Comparison of ENCODE assay signal across 26 mouse cellular contexts in genomic region chr8:113809929-113810328, GRCm38 (mm10). TPM values are rescaled to one million over a fixed set of nuclear protein-coding genes. Genes with fewer than 3 reads are reported as not detected.
DNase-seq lines count a peak whose midpoint lies in the region; ATAC-seq and TF ChIP-seq lines count a peak whose summit lies in the region.
"Had no signal": no experiment of that assay in that cellular context is flagged by ENCODE, and none has a peak within 500 bp of the region (broad histone marks: within the 10 kb centered on the region; RNA-seq: fewer than 3 reads in every experiment).

No protein-coding gene starts in this region.

- no peaks in the 10 kb centered on the region for H3K36me3 ChIP-seq in hindbrain, postnatal 0 days (ENCODE audit: insufficient read depth, low read length)
- no peaks in the 10 kb centered on the region for H3K36me3 ChIP-seq in hindbrain, embryonic 16.5 days (ENCODE audit: control insufficient read depth, insufficient read depth, low read length)
- no peaks in the 10 kb centered on the region for H3K36me3 ChIP-seq in limb, embryonic 11.5 days (ENCODE audit: control insufficient read depth, insufficient read depth, low read length)
- H3K36me3 ChIP-seq in limb, embryonic 10.5 days, result no peaks in the 10 kb centered on the region
- H3K36me3 ChIP-seq in ES-E14 (ENCODE audit: control insufficient read depth, insufficient read depth, low read length, poor library complexity, severe bottlenecking), result no peaks in the 10 kb centered on the region
- H3K36me3 ChIP-seq: forebrain, embryonic 10.5 days; heart, embryonic 15.5 days; limb, embryonic 12.5 days; midbrain, embryonic 15.5 days had no signal

- ATAC-seq in hindbrain, postnatal 0 days, result no peak
- ATAC-seq in hindbrain, embryonic 16.5 days, result no peak
- no peak for ATAC-seq in limb, embryonic 11.5 days (ENCODE audit: insufficient number of reproducible peaks, low FRiP score, low TSS enrichment, low read depth)
- ATAC-seq: CD4-positive, CD25-positive, alpha-beta regulatory T cell, adult 4 months; liver, postnatal 0 days; midbrain, embryonic 15.5 days had no signal

- in situ Hi-C loops in ES-E14 (cut with MboI; ENCODE audit: low sequenced_read_pairs in 2 of 2, unreplicated experiment in 2 of 2), result no loop called here

- H3K9ac ChIP-seq in hindbrain, postnatal 0 days (replicated peaks; ENCODE audit: low read length), result no peak overlapping the region
- H3K9ac ChIP-seq in hindbrain, embryonic 16.5 days (ENCODE audit: low read depth, low read length), result no peak overlapping the region
- H3K9ac ChIP-seq in limb, embryonic 11.5 days (ENCODE audit: low read length), result no peak overlapping the region
- no peak overlapping the region for H3K9ac ChIP-seq in ES-E14 (ENCODE audit: insufficient read depth, low read depth, low read length, poor library complexity, severe bottlenecking)
- H3K9ac ChIP-seq: heart, embryonic 15.5 days; limb, embryonic 12.5 days; liver, postnatal 0 days; midbrain, embryonic 15.5 days had no signal

- H3K9me3 ChIP-seq in hindbrain, postnatal 0 days (ENCODE audit: low read length), result no peaks in the 10 kb centered on the region
- H3K9me3 ChIP-seq in hindbrain, embryonic 16.5 days (ENCODE audit: control insufficient read depth, low read length), result no peaks in the 10 kb centered on the region
- no peaks in the 10 kb centered on the region for H3K9me3 ChIP-seq in limb, embryonic 11.5 days (ENCODE audit: control insufficient read depth, low read length)
- no peaks in the 10 kb centered on the region for H3K9me3 ChIP-seq in limb, embryonic 10.5 days (replicated peaks)
- no peaks in the 10 kb centered on the region for H3K9me3 ChIP-seq in ES-E14 (ENCODE audit: control insufficient read depth, insufficient read depth, low read depth, low read length)
- H3K9me3 ChIP-seq: heart, embryonic 15.5 days; limb, embryonic 12.5 days; midbrain, embryonic 15.5 days had no signal

- H3K27me3 ChIP-seq in hindbrain, postnatal 0 days (ENCODE audit: insufficient read depth, low read length), result no peaks in the 10 kb centered on the region
- no peaks in the 10 kb centered on the region for H3K27me3 ChIP-seq in hindbrain, embryonic 16.5 days (replicated peaks; ENCODE audit: control insufficient read depth, insufficient read depth, low read length)
- H3K27me3 ChIP-seq in limb, embryonic 11.5 days (ENCODE audit: control insufficient read depth, insufficient read depth, low read length), result no peaks in the 10 kb centered on the region
- no peaks in the 10 kb centered on the region for H3K27me3 ChIP-seq in limb, embryonic 10.5 days (ENCODE audit: low read depth, poor library complexity, severe bottlenecking)
- H3K27me3 ChIP-seq: heart, embryonic 15.5 days; limb, embryonic 12.5 days; megakaryocyte, embryonic 14.5 days; midbrain, embryonic 15.5 days had no signal

- no peaks in the 10 kb centered on the region for H3K4me1 ChIP-seq in hindbrain, postnatal 0 days (ENCODE audit: insufficient read depth, low read length)
- H3K4me1 ChIP-seq in hindbrain, embryonic 16.5 days (ENCODE audit: control insufficient read depth, insufficient read depth, low read depth, low read length), result no peaks in the 10 kb centered on the region
- H3K4me1 ChIP-seq in limb, embryonic 11.5 days (ENCODE audit: control insufficient read depth, insufficient read depth, low read length), result no peaks in the 10 kb centered on the region
- H3K4me1 ChIP-seq in limb, embryonic 10.5 days, result peaks cover 9% of the 10 kb centered on the region
- no peaks in the 10 kb centered on the region for H3K4me1 ChIP-seq in ES-E14 (ENCODE audit: control insufficient read depth in 2 of 2, insufficient read depth in 2 of 2, low read length in 2 of 2, poor library complexity in 1 of 2)
- H3K4me1 ChIP-seq: megakaryocyte, embryonic 14.5 days; midbrain, embryonic 15.5 days had no signal

- no peak overlapping the region for H3K27ac ChIP-seq in hindbrain, postnatal 0 days
- H3K27ac ChIP-seq in hindbrain, embryonic 16.5 days (ENCODE audit: low read depth, low read length), result no peak overlapping the region
- no peak overlapping the region for H3K27ac ChIP-seq in limb, embryonic 11.5 days (replicated peaks; ENCODE audit: low read depth, low read length)
- no peak overlapping the region for H3K27ac ChIP-seq in limb, embryonic 10.5 days
- H3K27ac ChIP-seq in ES-E14 (ENCODE audit: insufficient read depth, low read depth, low read length, poor library complexity, severe bottlenecking), result no peak overlapping the region
- H3K27ac ChIP-seq: forebrain, embryonic 10.5 days; heart, embryonic 15.5 days; limb, embryonic 12.5 days; midbrain, embryonic 15.5 days had no signal

- DNase-seq in embryo, embryonic 10 days (ENCODE audit: low spot score), result peak; percentile 2
- DNase-seq in embryo, embryonic 9.5 days (ENCODE audit: extremely low spot score), result no peak
- peak; percentile 2 for DNase-seq in hindbrain, postnatal 0 days (ENCODE audit: low spot score)
- peak; percentile 19 for DNase-seq in limb, embryonic 11.5 days (ENCODE audit: low spot score)
- DNase-seq in limb, embryonic 10.5 days (ENCODE audit: low spot score), result no peak
- DNase-seq in ES-E14 (ENCODE audit: low read depth, low spot score) (no peak), adipocyte (ENCODE audit: low spot score) (no peak)
- DNase-seq: adrenal gland, postnatal 36 days; cerebellum, adult 11 months; cerebellum, postnatal 14 days; gastrocnemius, postnatal 36 days; heart, postnatal 36 days; kidney, adult 18-20 months; liver, postnatal 0 days; right cerebral cortex, postnatal 4 days; thymus, postnatal 14 days had no signal

- 58% methylated on average over 5 of the region's 5 CpGs for WGBS in hindbrain, postnatal 0 days
- WGBS in hindbrain, embryonic 16.5 days, result 64% methylated on average over 5 of the region's 5 CpGs
- WGBS in limb, embryonic 11.5 days, result 73% methylated on average over 5 of the region's 5 CpGs
- WGBS in limb, embryonic 10.5 days, result 71% methylated on average over 5 of the region's 5 CpGs

- no peak overlapping the region for H3K4me2 ChIP-seq in hindbrain, postnatal 0 days (ENCODE audit: low read depth, low read length)
- no peak overlapping the region for H3K4me2 ChIP-seq in hindbrain, embryonic 16.5 days (ENCODE audit: low read length)
- H3K4me2 ChIP-seq in limb, embryonic 11.5 days (ENCODE audit: low read depth, severe bottlenecking), result no peak overlapping the region
- H3K4me2 ChIP-seq: heart, embryonic 15.5 days; limb, embryonic 12.5 days; liver, embryonic 11.5 days; midbrain, embryonic 15.5 days had no signal

- H3K4me3 ChIP-seq in hindbrain, postnatal 0 days (ENCODE audit: low read length), result no peak overlapping the region
- H3K4me3 ChIP-seq in hindbrain, embryonic 16.5 days (ENCODE audit: low read length), result no peak overlapping the region
- H3K4me3 ChIP-seq in limb, embryonic 11.5 days (ENCODE audit: low read depth, low read length), result no peak overlapping the region
- H3K4me3 ChIP-seq in limb, embryonic 10.5 days, result no peak overlapping the region
- H3K4me3 ChIP-seq in ES-E14 (ENCODE audit: insufficient read depth in 1 of 2, low read depth in 1 of 2, low read length in 2 of 2, poor library complexity in 1 of 2, severe bottlenecking in 1 of 2), result no peak overlapping the region
- H3K4me3 ChIP-seq: forebrain, embryonic 10.5 days; heart, embryonic 15.5 days; limb, embryonic 12.5 days; megakaryocyte, embryonic 14.5 days; midbrain, embryonic 15.5 days had no signal

- no peak for TF ChIP-seq CTCF in hindbrain, postnatal 0 days (IDR thresholded peaks at IDR 0.05; ENCODE audit: low read depth)

TF ChIP-seq in ES-E14, 5 proteins besides CTCF, POLR2A, EP300 and RAD21:
- TF ChIP-seq CHD2 (IDR thresholded peaks at IDR 0.05; ENCODE audit: low read depth, low read length) (no peak), HCFC1 (IDR thresholded peaks at IDR 0.05; ENCODE audit: borderline replicate concordance, insufficient read depth, low read length) (no peak), ZNF384 (IDR thresholded peaks at IDR 0.05; ENCODE audit: low read depth, low read length) (0 out of 2 replicates have a peak, but pooled peaks have one; percentile 32), MAFK (IDR thresholded peaks at IDR 0.05; ENCODE audit: insufficient read depth, low read depth, low read length) (no peak)

RNA-seq across cellular contexts. Expression of gene Adamts18, which starts 38.6 kb away (rescaled TPM):
- total RNA-seq in hindbrain, postnatal 0 days (2014; rRNA removed), result 4.6 and 6.2 TPM in 2 replicates
- polyA plus RNA-seq in hindbrain, postnatal 0 days (2015; fragmentation: Nextera tagmentation; extraction: Ambion mirVana), result 4.0 and 5.0 TPM in 2 replicates
- polyA plus RNA-seq in hindbrain, embryonic 16.5 days (2015; fragmentation: Nextera tagmentation; extraction: Ambion mirVana), result 2.9 and 3.5 TPM in 2 replicates
- polyA plus RNA-seq in limb, embryonic 11.5 days (2014; fragmentation: Nextera tagmentation; extraction: Ambion mirVana), result 3.6 and 4.4 TPM in 2 replicates
- polyA plus RNA-seq in limb, embryonic 10.5 days (2016; fragmentation: Nextera tagmentation; extraction: Ambion mirVana), result 5.1 and 5.7 TPM in 2 replicates
- not detected in 2 replicates for total RNA-seq in ES-E14 (2012; rRNA removed)
- total RNA-seq: adrenal gland, adult 18-20 months; adrenal gland, postnatal 36 days; heart, adult 8-10 months; heart, postnatal 36 days had no signal
- polyA plus RNA-seq: CD4-positive, CD25-positive, alpha-beta regulatory T cell, adult 4 months; liver, postnatal 0 days had no signal

Comparison
In these comparisons a context has a peak if more than half of its experiments do, and no peak if none do; other contexts are left out.
1. DNase-seq: peak in embryo, embryonic 10 days (single experiment), hindbrain, postnatal 0 days (single experiment) and limb, embryonic 11.5 days (single experiment); none in embryo, embryonic 9.5 days (single experiment), limb, embryonic 10.5 days (single experiment), ES-E14 (single experiment) and adipocyte (single experiment).